Mouse (Mus musculus) forebrain, embryonic 15.5 days (tissue): ENCODE measurements around the gene Rab3il1. TPM values are rescaled to one million over a fixed set of nuclear protein-coding genes. Genes with fewer than 3 reads are reported as not detected.
A peak's percentile ranks its signal among the peaks of the same experiment; 100 is the strongest.

ENCODE experiments used
- ATAC-seq: fragments of 200-750 bp; cut with Nextera tagmentation; replicated peaks from 2 replicates; pipeline ENCODE4 v1.8.0; 2017; ENCODE audit warnings: mild to moderate bottlenecking, moderate TSS enrichment, moderate library complexity
- H3K27ac ChIP-seq: fragments of 300-500 bp; sonication (generic); replicated peaks from 2 replicates; pipeline ENCODE4 v1.5.1; 2015; ENCODE audit warnings: mild to moderate bottlenecking, inconsistent platforms
- H3K27me3 ChIP-seq: fragments of 300-500 bp; sonication (generic); 2 replicates; pipeline ENCODE4 v1.6.1; 2015; ENCODE audit warnings: inconsistent platforms
- H3K36me3 ChIP-seq: fragments of 300-500 bp; sonication (generic); 2 replicates; pipeline ENCODE4 v1.6.1; 2015; ENCODE audit warnings: mild to moderate bottlenecking, inconsistent platforms
- H3K4me1 ChIP-seq: fragments of 300-500 bp; sonication (generic); 2 replicates; pipeline ENCODE4 v1.6.1; 2015; ENCODE audit warnings: inconsistent platforms
- H3K4me2 ChIP-seq: fragments of 300-500 bp; sonication (generic); replicated peaks from 2 replicates; pipeline ENCODE4 v1.6.1; 2015; ENCODE audit warnings: mild to moderate bottlenecking, inconsistent platforms
- H3K4me3 ChIP-seq: fragments of 300-500 bp; sonication (generic); 2 replicates; pipeline ENCODE4 v1.5.1; 2015; ENCODE audit warnings: mild to moderate bottlenecking, inconsistent platforms
- H3K9ac ChIP-seq: fragments of 300-500 bp; sonication (generic); replicated peaks from 2 replicates; pipeline ENCODE4 v1.6.1; 2015; ENCODE audit warnings: mild to moderate bottlenecking, inconsistent platforms
- H3K9me3 ChIP-seq: fragments of 300-500 bp; sonication (generic); 2 replicates; pipeline ENCODE4 v1.6.1; 2016; ENCODE audit warnings: inconsistent platforms
- WGBS: fragments of 180-500 bp; shearing (Covaris S2); methylation state at CpG from one replicate; pipeline ENCODE4 v1.1.7; 2015; ENCODE audit warnings: mixed read lengths; 5-methylcytosine and 5-hydroxymethylcytosine counted together
- polyA plus RNA-seq: library from polyadenylated mRNA; unstranded; fragments of >200 nt; fragmentation: Nextera tagmentation; extraction: Ambion mirVana; gene quantifications from 2 replicates; pipeline ENCODE4 v1.2.1, GENCODE M21; 2015

Rab3il1 gene
- polyA plus RNA-seq, 1 experiment from 2014 or later, result 17.9 TPM

DNA sequence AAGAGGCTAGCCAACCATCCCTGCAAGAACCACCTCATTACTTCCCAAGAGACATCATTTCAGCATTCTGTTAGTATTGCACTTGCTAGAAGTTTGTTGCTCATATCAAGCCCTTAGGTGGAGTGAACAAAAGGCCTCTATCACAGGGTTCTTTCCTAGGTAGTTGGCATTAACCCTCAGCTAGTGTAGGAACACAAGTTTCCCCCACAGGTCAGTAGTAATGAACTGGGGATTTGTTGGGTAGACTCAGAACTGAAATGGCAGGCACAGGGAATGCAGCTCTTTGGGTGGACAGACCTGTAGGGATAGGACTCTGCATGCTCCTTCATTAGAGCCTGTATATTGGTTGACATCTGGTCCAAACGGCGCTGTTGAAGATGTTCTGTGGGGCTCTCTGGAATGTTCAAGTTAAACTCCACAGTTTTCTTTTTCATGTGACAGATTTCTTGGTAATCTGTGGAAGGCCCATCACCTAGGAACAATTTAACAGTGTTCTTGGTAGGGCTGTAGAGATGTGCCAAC is 15.5 kb upstream of the Rab3il1 start:
- 91% methylated on average over 2 of the region's 2 CpGs for WGBS
- H3K4me1 ChIP-seq, result peaks cover 28% of the 10 kb centered on the region
- no peaks in the 10 kb centered on the region for H3K27me3 ChIP-seq
- H3K27ac ChIP-seq, result no peak overlapping the region
- no peak overlapping the region for H3K9ac ChIP-seq
- H3K4me3 ChIP-seq, result no peak overlapping the region
- no peak overlapping the region for H3K4me2 ChIP-seq
- ATAC-seq, result no peak
- H3K9me3 ChIP-seq, result no peaks in the 10 kb centered on the region
- H3K36me3 ChIP-seq, result peaks cover 20% of the 10 kb centered on the region

DNA sequence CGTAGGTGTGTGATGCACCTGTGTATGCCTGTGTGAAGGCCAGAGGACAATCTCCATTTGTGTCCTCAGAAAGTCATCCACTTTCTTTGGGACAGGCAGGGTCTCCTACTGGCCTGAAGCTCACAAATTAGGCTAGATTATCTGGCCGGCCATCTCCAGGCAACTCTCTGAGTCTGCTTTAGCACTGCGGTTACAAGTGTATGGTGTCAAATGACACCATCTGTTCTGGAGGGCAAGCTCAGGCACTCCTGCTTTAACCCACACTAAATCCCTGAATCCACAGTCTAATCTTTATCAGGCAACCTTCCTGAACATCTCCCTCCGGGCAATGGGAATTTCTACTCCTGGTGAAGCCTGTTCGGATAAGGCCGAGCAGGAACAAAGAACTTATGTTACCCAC is 14.3 kb upstream of the Rab3il1 start:
- Histone ChIP-seq H3K27me3 (no peaks in the 10 kb centered on the region), H3K9ac (no peak overlapping the region), H3K27ac (no peak overlapping the region), H3K4me1 (peaks cover 17% of the 10 kb centered on the region), H3K9me3 (no peaks in the 10 kb centered on the region), H3K36me3 (peaks cover 20% of the 10 kb centered on the region), H3K4me2 (no peak overlapping the region), H3K4me3 (no peak overlapping the region)
- 63% methylated on average over 6 of the region's 6 CpGs for WGBS
- no peak for ATAC-seq

DNA sequence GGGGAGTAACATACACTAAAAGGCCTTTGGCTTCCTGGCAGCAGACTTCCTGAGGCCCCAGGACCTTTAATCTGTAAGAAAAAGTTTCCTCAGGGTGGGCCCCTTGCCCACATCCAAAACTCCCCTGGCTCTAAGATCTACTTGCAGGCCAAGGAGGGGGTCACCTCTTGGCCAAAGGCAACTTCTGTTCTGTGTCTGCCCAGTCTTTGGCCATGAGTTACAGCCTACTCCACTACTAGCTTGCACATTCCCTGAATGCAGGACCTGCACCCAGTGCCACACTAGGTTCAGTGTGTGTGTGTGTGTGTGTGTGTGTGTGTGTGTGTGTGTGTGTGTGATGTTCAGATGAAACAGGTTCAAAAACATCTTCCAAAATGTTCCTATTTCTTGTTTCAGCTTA is 13.9 kb upstream of the Rab3il1 start:
- H3K4me2 ChIP-seq, result no peak overlapping the region
- no peak overlapping the region for H3K4me3 ChIP-seq
- H3K9ac ChIP-seq, result no peak overlapping the region
- no peak for ATAC-seq
- H3K27me3 ChIP-seq, result no peaks in the 10 kb centered on the region
- no peaks in the 10 kb centered on the region for H3K9me3 ChIP-seq
- H3K4me1 ChIP-seq, result peaks cover 18% of the 10 kb centered on the region
- no peak overlapping the region for H3K27ac ChIP-seq
- H3K36me3 ChIP-seq, result peaks cover 20% of the 10 kb centered on the region

DNA sequence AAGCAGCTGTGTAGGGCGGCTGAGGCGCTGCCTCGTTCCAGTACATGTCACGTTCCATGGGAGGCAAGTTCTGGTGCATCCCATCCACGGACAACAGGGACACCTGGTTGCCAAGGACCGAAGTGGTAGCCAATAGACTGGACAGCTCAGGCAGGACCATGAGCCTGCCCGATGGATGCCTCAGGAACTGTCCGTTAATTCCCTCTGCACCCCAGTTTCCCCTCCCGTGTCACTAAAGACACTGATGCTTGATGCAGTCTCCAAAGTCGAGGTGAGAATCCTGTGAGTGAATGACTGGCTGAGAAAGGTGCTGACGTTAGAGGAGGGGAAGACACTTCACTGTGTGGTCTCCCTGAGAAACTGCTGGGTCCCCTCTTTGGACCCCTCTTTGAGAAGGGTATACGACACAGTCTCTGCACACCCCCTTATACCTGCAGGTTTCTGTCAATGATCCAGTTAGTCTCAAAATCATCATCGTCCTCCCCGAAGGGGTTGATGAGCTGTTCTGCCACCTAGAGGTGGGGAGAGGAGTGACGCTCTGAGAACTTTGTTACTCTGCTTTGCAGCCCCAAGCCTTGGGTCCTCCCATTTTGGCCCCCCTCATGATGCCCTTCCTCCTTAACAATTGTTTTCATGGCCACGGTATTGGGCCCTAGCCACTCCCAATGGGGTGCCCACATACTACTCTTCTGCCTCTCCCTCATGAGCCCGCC is 12.1 kb upstream of the Rab3il1 start:
- no peak for ATAC-seq
- Histone ChIP-seq H3K4me1 (peaks cover 13% of the 10 kb centered on the region), H3K9me3 (no peaks in the 10 kb centered on the region), H3K4me3 (no peak overlapping the region), H3K27ac (no peak overlapping the region), H3K36me3 (peaks cover 18% of the 10 kb centered on the region), H3K4me2 (no peak overlapping the region), H3K27me3 (no peaks in the 10 kb centered on the region), H3K9ac (no peak overlapping the region)
- 66% methylated on average over 17 of the region's 17 CpGs for whole genome bisulfite sequencing

DNA sequence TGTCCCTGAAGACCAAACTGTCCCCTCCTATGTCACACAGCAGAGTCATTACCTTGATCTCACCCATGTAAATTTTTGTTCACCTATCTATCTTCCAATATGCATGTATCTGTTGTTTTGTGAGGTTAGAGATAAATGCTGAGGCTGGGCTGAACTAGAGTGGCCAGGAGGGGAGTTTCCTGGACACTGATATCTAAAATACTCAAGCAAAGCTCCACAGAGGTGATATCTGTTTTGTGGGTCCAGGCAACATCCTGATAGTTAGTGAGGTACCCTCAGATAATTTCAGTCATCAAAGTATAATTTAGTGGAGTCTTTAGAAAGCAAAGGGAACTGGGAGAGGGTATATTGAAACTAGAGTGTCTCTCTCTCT is 11.6 kb upstream of the Rab3il1 start:
- Histone ChIP-seq H3K9ac (no peak overlapping the region), H3K4me3 (no peak overlapping the region)
- ATAC-seq, result no peak

DNA sequence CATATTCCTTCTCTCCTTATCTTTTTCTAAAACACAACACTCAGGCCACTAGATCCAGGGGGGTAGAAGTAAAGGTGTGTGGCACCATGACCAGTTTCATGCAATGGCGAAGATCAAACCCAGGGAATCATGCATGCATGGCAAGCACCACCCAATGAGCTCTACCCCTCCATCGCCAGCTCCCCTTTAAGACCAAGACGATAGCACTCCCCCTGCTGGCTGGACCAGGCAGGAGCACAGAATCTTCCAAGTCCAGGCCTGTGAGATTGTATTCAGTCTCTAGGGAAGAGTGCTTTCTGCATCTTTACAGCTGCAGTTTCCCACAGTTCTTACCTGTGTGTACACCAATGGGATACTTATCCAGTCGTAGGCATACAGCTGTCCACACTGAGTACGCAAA is 10.2 kb upstream of the Rab3il1 start:
- H3K27ac ChIP-seq, result no peak overlapping the region
- no peak overlapping the region for H3K4me3 ChIP-seq
- no peak overlapping the region for H3K4me2 ChIP-seq
- no peaks in the 10 kb centered on the region for H3K9me3 ChIP-seq
- no peaks in the 10 kb centered on the region for H3K27me3 ChIP-seq
- no peak for ATAC-seq
- H3K36me3 ChIP-seq, result no peaks in the 10 kb centered on the region
- no peak overlapping the region for H3K9ac ChIP-seq
- H3K4me1 ChIP-seq, result peaks cover 9% of the 10 kb centered on the region
- 21% methylated on average over 5 of the region's 5 CpGs for WGBS

More for the DNA sequence above, 11.6 kb upstream of the Rab3il1 start:
- Histone ChIP-seq H3K36me3 (peaks cover 13% of the 10 kb centered on the region), H3K4me2 (no peak overlapping the region), H3K27ac (no peak overlapping the region), H3K4me1 (peaks cover 9% of the 10 kb centered on the region), H3K27me3 (no peaks in the 10 kb centered on the region), H3K9me3 (no peaks in the 10 kb centered on the region)

GRCm38 (mm10) chr19:9992011-9992958 is 9.2 kb upstream of the Rab3il1 start:
- peak overlapping the region; percentile 35 for H3K4me3 ChIP-seq
- H3K27me3 ChIP-seq, result no peaks in the 10 kb centered on the region
- H3K27ac ChIP-seq, result no peak overlapping the region
- H3K4me1 ChIP-seq, result peaks cover 9% of the 10 kb centered on the region
- H3K36me3 ChIP-seq, result no peaks in the 10 kb centered on the region
- H3K9me3 ChIP-seq, result no peaks in the 10 kb centered on the region
- H3K4me2 ChIP-seq, result peak overlapping the region; percentile 47
- peak; percentile 69 for ATAC-seq
- H3K9ac ChIP-seq, result no peak overlapping the region; the same call in 1 of the 2 replicates
- WGBS, result 42% methylated on average over 26 of the region's 26 CpGs

DNA sequence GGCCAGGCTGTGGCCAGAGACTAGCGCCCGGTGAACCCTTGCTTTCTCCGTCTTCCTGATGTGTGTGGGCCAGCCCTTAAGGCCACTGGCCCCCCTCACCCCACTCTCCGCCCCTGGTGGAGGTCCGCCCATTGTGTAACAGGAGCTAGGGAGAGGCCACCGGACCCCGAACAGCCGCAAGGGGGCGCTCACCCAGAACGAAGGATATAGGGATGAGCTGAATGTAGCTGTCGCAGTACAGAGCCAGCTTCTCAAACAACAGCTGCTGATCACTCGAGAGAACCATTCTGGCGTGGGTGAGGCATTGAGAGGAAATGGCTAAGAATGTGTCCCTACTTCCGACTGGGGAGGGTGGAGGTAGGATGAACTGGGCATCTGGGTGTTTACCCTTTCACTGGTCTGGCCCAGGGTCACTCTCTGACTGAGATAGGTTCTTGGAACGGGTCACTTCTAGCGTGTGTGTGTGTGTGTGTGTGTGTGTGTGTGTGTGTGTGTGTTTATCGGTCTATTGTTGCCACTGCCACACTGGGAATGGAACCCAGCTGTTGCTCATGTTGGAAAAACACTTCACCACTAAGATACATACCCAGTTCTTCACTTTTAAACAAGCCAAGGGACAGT is 8.3 kb upstream of the Rab3il1 start:
- Histone ChIP-seq H3K4me1 (peaks cover 9% of the 10 kb centered on the region), H3K27ac (no peak overlapping the region), H3K4me3 (peak overlapping the region; percentile 35), H3K27me3 (no peaks in the 10 kb centered on the region), H3K9ac (no peak overlapping the region; the same call in 1 of the 2 replicates), H3K4me2 (peak overlapping the region; percentile 47), H3K36me3 (no peaks in the 10 kb centered on the region), H3K9me3 (no peaks in the 10 kb centered on the region)
- peak; percentile 86 for ATAC-seq
- 6% methylated on average over 17 of the region's 17 CpGs for WGBS

DNA sequence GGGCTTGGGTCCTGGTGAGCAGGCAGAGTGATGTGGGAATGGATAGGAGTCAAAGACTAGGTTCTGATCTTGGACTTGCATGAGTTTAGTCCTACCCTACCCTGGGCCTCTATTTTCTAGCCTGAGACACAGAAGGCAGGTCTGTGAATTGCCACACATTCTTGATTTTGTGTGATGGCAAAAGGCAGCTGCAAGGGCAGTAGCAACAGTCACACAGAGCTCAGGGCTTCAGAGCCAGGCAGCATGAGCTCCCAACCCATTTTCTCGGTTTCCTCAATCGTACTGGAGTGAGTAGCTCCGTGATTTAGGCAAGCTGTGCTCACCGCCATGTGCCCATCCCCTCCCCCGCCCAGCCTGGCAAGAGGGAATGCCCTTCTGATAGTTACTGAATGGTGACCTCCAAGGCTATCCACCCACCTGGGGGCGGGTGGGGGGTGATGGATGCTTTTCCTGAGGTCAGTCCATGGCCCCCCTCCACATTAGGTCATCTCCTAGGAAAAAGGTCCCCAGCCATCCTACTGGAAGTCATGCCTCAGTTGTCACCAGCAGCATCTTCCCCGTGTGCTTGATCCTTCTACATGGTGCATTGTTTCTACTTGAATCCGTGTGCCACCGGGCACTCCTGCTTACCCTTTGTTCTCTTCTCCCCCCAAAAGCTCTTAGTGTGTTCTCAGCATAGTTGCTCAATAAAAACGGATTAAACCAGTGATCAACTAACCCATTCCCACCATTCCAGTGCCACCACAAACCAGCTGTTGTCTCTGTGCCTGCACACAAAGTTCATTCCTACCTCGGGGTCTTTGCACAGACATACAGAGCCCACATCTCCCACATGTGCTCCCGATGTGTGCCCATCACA is 4.0 kb upstream of the Rab3il1 start:
- Histone ChIP-seq H3K9ac (no peak overlapping the region), H3K27ac (no peak overlapping the region), H3K4me2 (no peak overlapping the region), H3K4me1 (peaks cover 9% of the 10 kb centered on the region), H3K27me3 (no peaks in the 10 kb centered on the region), H3K9me3 (no peaks in the 10 kb centered on the region), H3K4me3 (no peak overlapping the region), H3K36me3 (no peaks in the 10 kb centered on the region)
- ATAC-seq, result no peak
- 74% methylated on average over 12 of the region's 12 CpGs for WGBS

GRCm38 (mm10) chr19:9998063-9998416 is 3.4 kb upstream of the Rab3il1 start:
- 61% methylated on average over 2 of the region's 2 CpGs for WGBS
- no peak overlapping the region for H3K4me2 ChIP-seq
- H3K27me3 ChIP-seq, result no peaks in the 10 kb centered on the region
- no peak overlapping the region for H3K4me3 ChIP-seq
- H3K4me1 ChIP-seq, result peaks cover 3% of the 10 kb centered on the region; the same call in 1 of the 2 replicates
- no peaks in the 10 kb centered on the region for H3K9me3 ChIP-seq
- no peak overlapping the region for H3K27ac ChIP-seq
- no peak for ATAC-seq
- H3K36me3 ChIP-seq, result no peaks in the 10 kb centered on the region
- no peak overlapping the region for H3K9ac ChIP-seq

DNA sequence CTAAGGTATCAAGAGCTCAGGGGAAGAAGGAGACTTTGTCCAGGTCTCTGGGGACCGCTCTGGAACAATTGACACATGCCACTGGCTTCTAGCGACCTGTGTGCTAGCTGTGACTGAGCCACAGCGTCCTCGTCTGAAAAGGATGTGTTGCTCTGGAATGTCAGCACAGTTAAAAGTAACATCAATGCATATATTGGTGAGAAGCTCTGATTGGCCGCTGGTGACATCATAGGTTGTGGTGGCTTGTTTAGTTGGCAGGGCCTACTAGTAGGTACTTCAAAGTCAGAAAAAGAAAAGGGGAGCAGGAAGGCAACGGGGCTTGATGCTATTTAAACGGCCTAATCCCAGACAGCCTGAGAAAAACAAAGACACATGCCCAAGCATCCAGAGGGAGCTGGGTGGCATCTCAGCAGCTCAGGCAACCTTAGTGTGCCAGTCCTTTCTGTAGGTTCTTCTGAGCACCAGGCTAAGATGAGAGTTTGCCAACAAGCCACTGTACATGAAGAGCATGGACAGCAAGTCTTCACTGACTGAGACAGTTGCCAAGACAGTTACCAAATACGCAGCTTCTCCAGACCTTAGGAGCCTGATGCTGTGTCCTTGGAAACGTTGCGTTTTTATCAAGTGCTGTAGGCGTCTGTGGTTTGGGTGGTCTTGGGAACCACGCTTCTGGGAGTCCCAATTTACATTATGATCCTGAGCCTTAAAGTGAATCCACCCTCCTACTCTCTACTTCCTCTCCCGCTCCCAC is 2.6 kb upstream of the Rab3il1 start:
- no peak overlapping the region for H3K4me3 ChIP-seq
- no peak overlapping the region for H3K4me2 ChIP-seq
- no peaks in the 10 kb centered on the region for H3K4me1 ChIP-seq
- H3K36me3 ChIP-seq, result no peaks in the 10 kb centered on the region
- no peak for ATAC-seq
- H3K9me3 ChIP-seq, result no peaks in the 10 kb centered on the region
- H3K27me3 ChIP-seq, result no peaks in the 10 kb centered on the region
- 62% methylated on average over 13 of the region's 13 CpGs for WGBS
- no peak overlapping the region for H3K9ac ChIP-seq
- no peak overlapping the region for H3K27ac ChIP-seq
